Mouse (Mus musculus): ENCODE data around the gene Tbx1. TPM values are rescaled to one million over a fixed set of nuclear protein-coding genes. Genes with fewer than 3 reads are reported as not detected.

Tbx1 gene
- polyA plus RNA-seq, 1 experiment from 2014 or later: not detected

DNA sequence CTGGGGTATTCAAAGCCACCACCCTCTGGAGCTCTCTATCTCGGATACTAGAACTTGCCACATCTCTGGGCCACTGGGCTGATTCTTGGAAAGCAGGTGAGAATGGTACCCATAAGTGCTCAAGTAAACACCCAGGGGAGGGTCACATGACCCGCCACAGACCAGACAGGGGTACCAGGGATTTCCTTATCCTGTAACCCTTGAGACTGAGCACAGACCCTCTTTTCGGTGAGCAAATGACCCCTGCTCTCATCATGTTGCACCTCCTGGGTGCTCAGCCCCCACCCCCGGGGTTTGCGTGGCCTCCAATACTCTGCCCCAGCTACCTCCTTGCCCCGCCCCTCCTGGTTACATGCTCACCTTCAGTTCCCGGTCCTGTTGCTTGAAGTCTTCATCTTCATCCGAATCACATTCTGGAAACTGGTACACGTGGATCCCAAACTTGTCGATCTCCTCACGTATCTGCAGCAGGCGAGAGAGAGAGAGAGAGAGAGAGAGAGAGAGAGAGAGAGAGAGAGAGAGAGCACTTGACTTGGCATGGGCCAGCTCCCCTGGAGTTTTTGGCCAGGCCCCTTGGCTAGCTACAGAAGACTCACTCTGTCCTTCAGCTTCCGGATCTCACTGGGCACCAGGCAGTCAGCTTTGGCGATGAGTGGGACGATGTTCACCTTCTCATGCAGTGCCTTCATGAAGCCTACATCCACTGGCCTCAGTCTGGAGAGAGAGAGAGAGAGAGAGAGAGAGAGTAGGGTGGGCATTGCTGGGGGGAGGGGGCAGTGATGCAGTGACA lies 33.5 kb upstream of the Tbx1 start:
- no peak for DNase-seq
- Histone ChIP-seq H3K4me1 (ENCODE audit: insufficient read depth) (peaks cover 11% of the 10 kb centered on the region), H3K27ac (ENCODE audit: low read depth) (no peak overlapping the region), H3K27me3 (ENCODE audit: insufficient read depth, low read length) (peaks cover 95% of the 10 kb centered on the region), H3K9me3 (ENCODE audit: low read length) (no peaks in the 10 kb centered on the region), H3K4me2 (ENCODE audit: low read depth, low read length) (no peak overlapping the region), H3K36me3 (replicated peaks; ENCODE audit: insufficient read depth, low read length) (no peaks in the 10 kb centered on the region; the same call in 1 of the 2 replicates), H3K9ac (replicated peaks) (no peak overlapping the region), H3K4me3 (ENCODE audit: low read depth, low read length) (no peak overlapping the region)
- TF ChIP-seq EP300 (IDR thresholded peaks at IDR 0.05; ENCODE audit: low read depth): no peak
- WGBS (ENCODE audit: insufficient replicate concordance): 45% methylated on average over 15 of the region's 15 CpGs
- no peak for ATAC-seq

DNA sequence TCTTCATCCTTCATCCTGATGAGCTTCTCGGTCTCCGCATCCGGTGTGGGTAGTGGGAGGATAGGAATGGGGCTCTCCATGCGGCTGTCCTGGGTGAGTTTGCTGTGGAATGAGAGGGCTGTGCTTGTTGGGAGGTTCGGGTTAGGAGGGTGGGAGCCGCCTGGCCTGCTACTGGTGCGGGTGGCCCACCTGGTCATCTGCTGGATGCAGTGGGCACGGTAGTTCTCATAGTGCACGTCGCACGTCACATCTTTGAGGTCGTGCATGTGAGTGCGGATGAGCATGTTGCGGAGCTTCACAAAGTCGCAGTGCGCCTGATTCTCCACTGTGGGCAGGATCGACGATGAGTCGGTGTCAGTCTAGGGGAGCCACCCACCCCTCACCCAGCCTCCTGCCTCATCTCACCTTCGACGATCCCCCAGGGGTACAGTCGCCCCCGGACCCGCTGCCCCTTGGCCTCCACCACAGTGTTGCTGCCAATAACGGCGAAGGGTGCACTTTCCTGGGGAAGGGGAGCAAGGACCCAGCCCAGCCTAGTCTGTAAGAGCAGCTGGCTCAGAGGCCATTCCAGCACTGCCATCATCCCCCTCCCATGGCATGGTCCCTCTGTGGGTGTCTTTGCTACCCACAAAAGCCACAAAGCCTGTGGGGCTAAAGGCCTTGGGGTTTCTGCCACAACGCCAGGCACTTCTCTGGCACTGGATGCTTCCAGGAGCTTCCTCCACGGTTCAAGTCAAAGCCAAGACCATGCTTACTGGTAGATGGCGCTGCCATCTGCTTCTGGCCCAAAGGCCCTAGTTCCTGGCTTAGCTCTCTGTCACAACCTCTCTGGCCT lies 32.7 kb upstream of the Tbx1 start:
- 36% methylated on average over 29 of the region's 29 CpGs for WGBS (ENCODE audit: insufficient replicate concordance)
- TF ChIP-seq EP300 (IDR thresholded peaks at IDR 0.05; ENCODE audit: low read depth): no peak
- TF ChIP-seq CTCF (IDR thresholded peaks at IDR 0.05; ENCODE audit: low read depth): no peak; the same call in 1 of the 2 replicates

DNA sequence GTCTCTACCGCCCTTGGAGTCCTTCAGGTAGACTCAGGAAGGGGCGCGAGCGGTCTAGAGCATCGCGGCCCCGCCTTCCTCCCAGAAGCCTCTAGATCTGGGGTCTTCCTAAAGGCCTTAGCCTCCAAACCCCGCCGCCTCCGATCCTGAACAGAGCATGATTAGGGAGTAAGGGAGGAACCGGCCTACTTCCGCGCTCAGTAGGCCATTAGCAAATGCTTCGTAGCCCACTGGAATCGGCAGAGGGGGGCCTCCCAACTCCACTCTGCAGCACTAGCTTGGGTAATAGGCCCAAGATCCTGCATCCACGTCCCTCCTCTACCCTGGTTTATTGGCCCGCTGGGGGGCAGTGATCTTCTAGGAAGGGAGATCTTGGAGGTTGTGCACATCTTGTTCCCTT lies 31.5 kb upstream of the Tbx1 start, which contains the start of gene Gp1bb:
TSS of gene Gp1bb (minus strand) at position 385 of the 400 bp plus-strand sequence.
- no peak within 1 kb of the TSS for H3K9ac ChIP-seq (replicated peaks)
- peak within 1 kb of the TSS; percentile 67 for H3K4me2 ChIP-seq (ENCODE audit: low read depth, low read length)
- no peaks in the 10 kb centered on the region; the same call in 1 of the 2 replicates for H3K36me3 ChIP-seq (replicated peaks; ENCODE audit: insufficient read depth, low read length)
- TF ChIP-seq CTCF (IDR thresholded peaks at IDR 0.05; ENCODE audit: low read depth) (no peak), EP300 (IDR thresholded peaks at IDR 0.05; ENCODE audit: low read depth) (no peak)
- peak within 1 kb of the TSS; percentile 40; the same call in 1 of the 2 replicates for H3K4me3 ChIP-seq (ENCODE audit: low read depth, low read length)
- DNase-seq (no peak), ATAC-seq (no peak)
- 7% methylated on average over 17 of the region's 17 CpGs for WGBS (ENCODE audit: insufficient replicate concordance)
- no peak within 1 kb of the TSS for H3K27ac ChIP-seq (ENCODE audit: low read depth)
- H3K9me3 ChIP-seq (ENCODE audit: low read length): no peaks in the 10 kb centered on the region
- H3K27me3 ChIP-seq (ENCODE audit: insufficient read depth, low read length): peaks cover 88% of the 10 kb centered on the region
- peaks cover 13% of the 10 kb centered on the region for H3K4me1 ChIP-seq (ENCODE audit: insufficient read depth)

More for the DNA sequence above, 32.7 kb upstream of the Tbx1 start:
- Histone ChIP-seq H3K27ac (ENCODE audit: low read depth) (no peak overlapping the region), H3K9me3 (ENCODE audit: low read length) (no peaks in the 10 kb centered on the region), H3K4me2 (ENCODE audit: low read depth, low read length) (no peak overlapping the region), H3K27me3 (ENCODE audit: insufficient read depth, low read length) (peaks cover 96% of the 10 kb centered on the region), H3K4me3 (ENCODE audit: low read depth, low read length) (no peak overlapping the region), H3K36me3 (replicated peaks; ENCODE audit: insufficient read depth, low read length) (no peaks in the 10 kb centered on the region; the same call in 1 of the 2 replicates), H3K9ac (replicated peaks) (no peak overlapping the region), H3K4me1 (ENCODE audit: insufficient read depth) (peaks cover 9% of the 10 kb centered on the region)
- DNase-seq: no peak
- no peak for ATAC-seq

DNA sequence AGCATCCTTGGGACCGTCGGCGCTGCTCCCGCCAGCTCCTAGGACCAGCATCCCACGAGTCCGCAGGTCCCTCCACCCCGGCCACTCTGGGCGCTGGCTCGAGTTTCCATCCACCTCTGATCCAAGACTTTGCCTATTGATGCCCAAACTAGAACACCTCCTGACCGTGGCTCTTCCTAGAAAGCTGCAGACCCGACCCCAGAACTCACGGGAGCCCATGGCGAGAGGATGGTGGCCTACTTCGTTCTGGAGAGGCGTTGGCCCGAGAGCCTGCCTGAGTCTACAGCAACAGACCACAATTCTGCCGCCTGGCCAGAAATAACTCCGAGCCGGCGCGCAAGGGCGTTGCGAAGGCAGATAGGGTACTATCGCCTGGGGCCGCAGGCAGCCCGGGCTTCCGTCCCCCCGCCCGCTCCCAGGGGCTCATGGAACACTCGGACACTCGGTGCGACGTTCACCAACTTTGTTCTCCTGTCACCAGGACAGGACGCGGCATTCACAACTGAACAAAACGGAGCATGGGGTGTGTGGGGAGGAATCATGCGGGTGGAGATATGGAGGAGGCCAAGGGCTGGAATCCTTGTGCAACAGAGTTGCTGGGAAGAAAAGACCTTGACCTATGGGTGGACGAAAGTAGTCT lies 31.0 kb upstream of the Tbx1 start:
- WGBS (ENCODE audit: insufficient replicate concordance): 3% methylated on average over 38 of the region's 38 CpGs
- peak overlapping the region; percentile 40 for H3K4me3 ChIP-seq (ENCODE audit: low read depth, low read length)
- no peaks in the 10 kb centered on the region for H3K9me3 ChIP-seq (ENCODE audit: low read length)
- H3K27me3 ChIP-seq (ENCODE audit: insufficient read depth, low read length): peaks cover 91% of the 10 kb centered on the region
- peak overlapping the region; percentile 67 for H3K4me2 ChIP-seq (ENCODE audit: low read depth, low read length)
- no peak overlapping the region for H3K9ac ChIP-seq (replicated peaks)
- H3K27ac ChIP-seq (ENCODE audit: low read depth): no peak overlapping the region
- H3K36me3 ChIP-seq (replicated peaks; ENCODE audit: insufficient read depth, low read length): no peaks in the 10 kb centered on the region; the same call in 1 of the 2 replicates
- no peak for DNase-seq
- H3K4me1 ChIP-seq (ENCODE audit: insufficient read depth): peaks cover 13% of the 10 kb centered on the region
- no peak for ATAC-seq
- TF ChIP-seq CTCF (IDR thresholded peaks at IDR 0.05; ENCODE audit: low read depth): no peak
- no peak for TF ChIP-seq EP300 (IDR thresholded peaks at IDR 0.05; ENCODE audit: low read depth)

DNA sequence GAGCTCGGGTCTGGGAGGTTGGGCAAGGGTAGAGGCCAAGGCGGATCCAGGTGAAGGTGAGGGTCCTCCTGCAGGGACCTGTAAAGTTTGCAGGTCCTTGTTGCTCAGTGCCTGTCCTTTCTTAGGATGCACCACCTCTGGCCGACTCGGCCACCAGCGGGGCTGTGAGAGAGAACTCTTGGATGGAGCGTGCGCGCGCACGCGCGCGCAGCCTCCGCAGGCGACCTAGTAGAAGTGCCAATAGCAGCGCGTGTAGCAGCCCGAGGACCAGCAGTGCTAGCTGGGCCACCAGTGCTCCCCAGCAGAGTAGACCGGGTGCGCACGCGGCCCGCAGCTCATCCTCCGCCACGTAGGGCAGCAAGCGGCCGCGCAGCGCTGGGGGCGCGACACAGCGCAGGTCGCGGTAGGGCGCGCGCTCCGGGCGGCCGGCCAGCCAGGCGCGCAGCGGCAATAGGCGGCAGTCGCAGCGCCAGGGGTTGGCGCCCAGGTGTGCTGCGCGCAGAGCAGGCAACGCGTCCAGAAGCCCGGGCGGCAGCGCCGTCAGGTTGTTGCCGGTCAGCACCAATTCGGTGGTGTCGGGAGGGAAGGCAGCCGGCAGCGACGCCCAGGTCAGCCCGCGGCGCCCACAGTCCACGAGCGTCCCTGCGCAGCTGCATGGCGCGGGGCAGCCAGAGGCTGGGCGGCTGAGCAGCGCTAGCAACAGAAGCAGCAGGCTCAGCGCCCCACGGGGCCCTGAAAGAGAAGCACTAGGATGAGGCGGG lies 30.3 kb upstream of the Tbx1 start:
- Histone ChIP-seq H3K27ac (ENCODE audit: low read depth) (no peak overlapping the region), H3K9me3 (ENCODE audit: low read length) (no peaks in the 10 kb centered on the region), H3K4me3 (ENCODE audit: low read depth, low read length) (peak overlapping the region; percentile 40), H3K9ac (replicated peaks) (no peak overlapping the region), H3K4me1 (ENCODE audit: insufficient read depth) (peaks cover 6% of the 10 kb centered on the region), H3K27me3 (ENCODE audit: insufficient read depth, low read length) (peaks cover 88% of the 10 kb centered on the region), H3K4me2 (ENCODE audit: low read depth, low read length) (peak overlapping the region; percentile 67), H3K36me3 (replicated peaks; ENCODE audit: insufficient read depth, low read length) (no peaks in the 10 kb centered on the region; the same call in 1 of the 2 replicates)
- TF ChIP-seq CTCF (IDR thresholded peaks at IDR 0.05; ENCODE audit: low read depth) (no peak), EP300 (IDR thresholded peaks at IDR 0.05; ENCODE audit: low read depth) (no peak)
- no peak for ATAC-seq
- no peak for DNase-seq
- WGBS (ENCODE audit: insufficient replicate concordance): 2% methylated on average over 59 of the region's 74 CpGs

All from liver, postnatal 0 days (tissue).